Mouse (Mus musculus) lung, postnatal 0 days (tissue): Measurements from ENCODE around the gene Hax1.

Source experiments
- CTCF ChIP-seq: IDR thresholded peaks from 2 replicates; pipeline ENCODE4 v1.5.1; 2016; ENCODE audit warnings: antibody characterized with exemption, mild to moderate bottlenecking
- EP300 ChIP-seq: IDR thresholded peaks from 2 replicates; pipeline ENCODE4 v1.6.1; 2016; ENCODE audit warnings: antibody characterized with exemption, mild to moderate bottlenecking, control low read depth

GRCm38 (mm10) chr3:89963221-89963763 lies 35.3 kb downstream of the Hax1 start, which contains the start of gene Atp8b2:
- TF ChIP-seq CTCF = no peak
- TF ChIP-seq EP300 = no peak
